Mouse (Mus musculus) thymus, adult 2 months (tissue): ENCODE results near the gene Gm20390. TPM values are rescaled to one million over a fixed set of nuclear protein-coding genes. Genes with fewer than 3 reads are reported as not detected.
"Not testable (repeated sequence)": the region's sequence is repeated elsewhere in the genome, so short reads cannot be mapped to it uniquely, and the experiment has no call there.

ENCODE experiments used
- DNase-seq: peaks from one replicate; pipeline ENCODE4 v3.0.0; 2021
- H3K27ac ChIP-seq: fragments of 200-500 bp; 2 replicates; pipeline ENCODE4 v1.5.1; 2012; ENCODE audit warnings: low read length, control low read depth; ENCODE audit not compliant: control insufficient read depth, insufficient read depth
- H3K27me3 ChIP-seq: fragments of 200-500 bp; 2 replicates; pipeline ENCODE4 v1.6.1; 2012; ENCODE audit warnings: mild to moderate bottlenecking, low read length, moderate library complexity, mixed read lengths; ENCODE audit not compliant: control insufficient read depth, insufficient read depth
- H3K36me3 ChIP-seq: fragments of 200-500 bp; 2 replicates; pipeline ENCODE4 v1.6.1; 2012; ENCODE audit warnings: mild to moderate bottlenecking, low read length, moderate library complexity; ENCODE audit not compliant: control insufficient read depth, insufficient read depth
- H3K4me1 ChIP-seq: fragments of 200-500 bp; replicated peaks from 2 replicates; pipeline ENCODE4 v1.6.1; 2012; ENCODE audit warnings: low read length; ENCODE audit not compliant: control insufficient read depth, insufficient read depth
- H3K4me3 ChIP-seq: fragments of 200-500 bp; 2 replicates; pipeline ENCODE4 v1.5.1; 2012; ENCODE audit warnings: mild to moderate bottlenecking, low read length, control low read depth, moderate library complexity; ENCODE audit not compliant: control insufficient read depth, insufficient read depth
- CTCF ChIP-seq: fragments of 200-500 bp; IDR thresholded peaks from 2 replicates; pipeline ENCODE4 v1.5.1; 2012; ENCODE audit warnings: mild to moderate bottlenecking, control low read depth, low read length, moderate library complexity, borderline replicate concordance; ENCODE audit not compliant: control insufficient read depth, poor library complexity, insufficient read depth; ENCODE audit errors: extremely low read depth
- POLR2A ChIP-seq: fragments of 200-500 bp; IDR thresholded peaks from 2 replicates; pipeline ENCODE4 v1.6.1; 2012; ENCODE audit warnings: mild to moderate bottlenecking, low read length, control low read depth, moderate library complexity; ENCODE audit not compliant: control insufficient read depth, poor library complexity, insufficient read depth; ENCODE audit errors: extremely low read depth
- WGBS: fragments of 180-500 bp; shearing (Covaris S2); methylation state at CpG from one replicate; pipeline ENCODE4 v1.1.7; 2018; 5-methylcytosine and 5-hydroxymethylcytosine counted together
- polyA plus RNA-seq: library from polyadenylated mRNA; depleted of rRNA; stranded (reverse); fragments of >200 nt; gene quantifications from 2 replicates; pipeline ENCODE4 v1.2.3, GENCODE M21; 2012

Gene Gm20390
- polyA plus RNA-seq, 1 experiment, result 8.1 TPM

- WGBS, result 95% methylated on average over 3 of the region's 3 CpGs
- no peaks in the 10 kb centered on the region for H3K4me1 ChIP-seq
- H3K27me3 ChIP-seq, result no peaks in the 10 kb centered on the region
- H3K4me3 ChIP-seq, result no peak overlapping the region
- H3K27ac ChIP-seq, result no peak overlapping the region
- no peak for TF ChIP-seq CTCF
- TF ChIP-seq POLR2A, result no peak
- DNase-seq, result no peak
- H3K36me3 ChIP-seq, result peaks cover 7% of the 10 kb centered on the region; the same call in 1 of the 2 replicates
Measured at GRCm38 (mm10) chr11:93944986-93945385, 23.1 kb downstream of the Gm20390 start.

GRCm38 (mm10) chr11:93940906-93941305 is 27.2 kb downstream of the Gm20390 start:
- TF ChIP-seq POLR2A (no peak), CTCF (no peak)
- H3K4me3 ChIP-seq, result no peak overlapping the region
- no peak for DNase-seq
- WGBS, result 29% methylated on average over 2 of the region's 2 CpGs
- no peaks in the 10 kb centered on the region for H3K27me3 ChIP-seq
- H3K4me1 ChIP-seq, result no peaks in the 10 kb centered on the region
- peaks cover 17% of the 10 kb centered on the region for H3K36me3 ChIP-seq
- H3K27ac ChIP-seq, result no peak overlapping the region

GRCm38 (mm10) chr11:93929106-93929505 is 39.0 kb downstream of the Gm20390 start:
- Histone ChIP-seq H3K4me1 (no peaks in the 10 kb centered on the region), H3K4me3 (no peak overlapping the region), H3K27ac (no peak overlapping the region), H3K27me3 (no peaks in the 10 kb centered on the region), H3K36me3 (peaks cover 72% of the 10 kb centered on the region)
- TF ChIP-seq POLR2A (no peak), CTCF (no peak)
- DNase-seq, result no peak

GRCm38 (mm10) chr11:93915019-93915418 is 53.1 kb downstream of the Gm20390 start:
- not testable (repeated sequence) for H3K4me1 ChIP-seq, H3K27ac ChIP-seq, H3K27me3 ChIP-seq, H3K4me3 ChIP-seq, DNase-seq
- WGBS, result 96% methylated on average over 2 of the region's 2 CpGs
- H3K36me3 ChIP-seq, result peaks cover 84% of the 10 kb centered on the region

- Histone ChIP-seq H3K27me3 (no peaks in the 10 kb centered on the region), H3K36me3 (peaks cover 81% of the 10 kb centered on the region), H3K27ac (no peak overlapping the region), H3K4me1 (no peaks in the 10 kb centered on the region), H3K4me3 (no peak overlapping the region)
- TF ChIP-seq POLR2A (no peak), CTCF (no peak)
- DNase-seq, result no peak
- 97% methylated on average over 3 of the region's 3 CpGs for WGBS
Measured at GRCm38 (mm10) chr11:93911603-93912002, 56.5 kb downstream of the Gm20390 start.

- no peak for DNase-seq
- H3K4me3 ChIP-seq, result no peak overlapping the region
- H3K27me3 ChIP-seq, result no peaks in the 10 kb centered on the region
- WGBS, result 86% methylated on average over 9 of the region's 9 CpGs
- H3K27ac ChIP-seq, result no peak overlapping the region
- H3K36me3 ChIP-seq, result peaks cover 62% of the 10 kb centered on the region
- no peaks in the 10 kb centered on the region for H3K4me1 ChIP-seq
- TF ChIP-seq POLR2A (no peak), CTCF (no peak)
Measured at GRCm38 (mm10) chr11:93908829-93909228, 59.3 kb downstream of the Gm20390 start.

- H3K27ac ChIP-seq, result no peak overlapping the region
- no peaks in the 10 kb centered on the region for H3K4me1 ChIP-seq
- no peak for TF ChIP-seq CTCF
- TF ChIP-seq POLR2A, result no peak
- DNase-seq, result no peak
- H3K27me3 ChIP-seq, result no peaks in the 10 kb centered on the region
- WGBS, result 88% methylated on average over 3 of the region's 3 CpGs
- H3K4me3 ChIP-seq, result no peak overlapping the region
- H3K36me3 ChIP-seq, result peaks cover 53% of the 10 kb centered on the region
Measured at GRCm38 (mm10) chr11:93907839-93908238, 60.3 kb downstream of the Gm20390 start.
